Mouse (Mus musculus): ENCODE data around the gene Celf3.

DNA sequence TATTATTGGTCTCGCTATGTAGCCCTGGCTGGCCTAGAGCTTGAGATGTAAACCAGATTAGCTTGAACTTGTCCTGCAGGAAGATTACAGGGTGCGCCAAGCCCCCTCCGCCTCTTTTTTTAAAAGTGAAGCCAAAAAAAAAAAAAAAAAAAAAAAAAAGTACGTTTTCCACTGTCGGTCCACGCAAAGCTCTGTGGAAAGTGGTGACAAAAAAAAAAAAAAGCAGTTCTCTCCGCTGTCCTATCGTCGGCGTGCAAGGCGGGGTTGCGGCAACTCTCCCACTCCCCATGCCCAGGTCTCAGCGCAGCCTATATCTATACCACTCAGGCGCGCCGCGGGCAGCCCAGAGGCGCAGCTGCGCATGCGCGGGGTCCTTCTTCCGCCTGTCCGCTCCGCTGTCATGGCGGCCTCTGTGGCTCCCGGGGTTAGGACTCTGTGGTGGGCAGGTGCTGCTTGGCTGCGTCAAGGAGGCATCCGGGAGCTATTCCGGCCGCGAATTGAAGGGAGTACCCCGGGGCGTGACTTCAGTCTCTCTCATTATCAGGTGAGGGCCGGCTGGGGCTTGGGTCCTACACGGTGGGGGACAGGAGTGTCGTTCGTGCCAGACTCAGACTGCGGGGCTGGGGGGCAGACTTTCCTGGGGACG, 35.0 kb upstream of the Celf3 start, which contains the start of gene Mrpl9:
- no peak for TF ChIP-seq CTCF (conservative IDR thresholded peaks at IDR 0.05; ENCODE audit: low read length)
- TF ChIP-seq NANOG (IDR thresholded peaks at IDR 0.05; ENCODE audit: borderline replicate concordance, low read length) = no peak
- no peak for TF ChIP-seq POU5F1 (IDR thresholded peaks at IDR 0.05; ENCODE audit: borderline replicate concordance, low read length)

Data from E14TG2a.4 (cell line).